Mouse (Mus musculus) intestine, embryonic 14.5 days (tissue): Measurements from ENCODE around the gene Troap. TPM values are rescaled to one million over a fixed set of nuclear protein-coding genes. Genes with fewer than 3 reads are reported as not detected.
A peak's percentile ranks its signal among the peaks of the same experiment; 100 is the strongest.

Experiments used
- ATAC-seq: fragments of 200-750 bp; cut with Nextera tagmentation; replicated peaks from 2 replicates; pipeline ENCODE4 v1.8.0; 2017; ENCODE audit warnings: low read depth, moderate number of reproducible peaks, moderate TSS enrichment, moderate library complexity; ENCODE audit not compliant: low FRiP score, low TSS enrichment
- DNase-seq: peaks from one replicate; pipeline ENCODE4 v3.0.0-alpha.2; 2018; ENCODE audit warnings: low spot score
- H3K27ac ChIP-seq: fragments of 300-500 bp; sonication (generic); 2 replicates; pipeline ENCODE4 v1.5.1; 2014; ENCODE audit warnings: low read depth, mild to moderate bottlenecking, control low read depth
- H3K27me3 ChIP-seq: fragments of 300-500 bp; sonication (generic); replicated peaks from 2 replicates; pipeline ENCODE4 v1.6.1; 2014; ENCODE audit warnings: low read length, control low read depth; ENCODE audit not compliant: control insufficient read depth, insufficient read depth
- H3K36me3 ChIP-seq: fragments of 300-500 bp; sonication (generic); 2 replicates; pipeline ENCODE4 v1.6.1; 2014; ENCODE audit warnings: low read length, control low read depth; ENCODE audit not compliant: control insufficient read depth, insufficient read depth
- H3K4me1 ChIP-seq: fragments of 300-500 bp; sonication (generic); replicated peaks from 2 replicates; pipeline ENCODE4 v1.6.1; 2014; ENCODE audit warnings: low read length, control low read depth, mixed read lengths; ENCODE audit not compliant: control insufficient read depth, insufficient read depth
- H3K4me2 ChIP-seq: fragments of 300-500 bp; sonication (generic); 2 replicates; pipeline ENCODE4 v1.6.1; 2014; ENCODE audit warnings: low read length
- H3K4me3 ChIP-seq: fragments of 300-500 bp; sonication (generic); 2 replicates; pipeline ENCODE4 v1.5.1; 2014; ENCODE audit warnings: low read depth, low read length, control low read depth, mixed read lengths
- H3K9ac ChIP-seq: fragments of 300-500 bp; sonication (generic); 2 replicates; pipeline ENCODE4 v1.6.1; 2014; ENCODE audit warnings: mild to moderate bottlenecking, low read length
- H3K9me3 ChIP-seq: fragments of 300-500 bp; sonication (generic); 2 replicates; pipeline ENCODE4 v1.6.1; 2016; ENCODE audit warnings: low read length, control low read depth; ENCODE audit not compliant: control insufficient read depth
- WGBS: fragments of 180-500 bp; shearing (Covaris S2); extraction: QIAGEN DNeasy Blood & Tissue Kit; methylation state at CpG from one replicate; pipeline ENCODE4 v1.1.7; 2014; 5-methylcytosine and 5-hydroxymethylcytosine counted together
- polyA plus RNA-seq: library from polyadenylated mRNA; unstranded; fragments of >200 nt; fragmentation: Nextera tagmentation; extraction: Ambion mirVana; gene quantifications from 2 replicates; pipeline ENCODE4 v1.2.1, GENCODE M21; 2014

Troap gene
- polyA plus RNA-seq, 1 experiment from 2014 or later: 25.4 TPM

DNA sequence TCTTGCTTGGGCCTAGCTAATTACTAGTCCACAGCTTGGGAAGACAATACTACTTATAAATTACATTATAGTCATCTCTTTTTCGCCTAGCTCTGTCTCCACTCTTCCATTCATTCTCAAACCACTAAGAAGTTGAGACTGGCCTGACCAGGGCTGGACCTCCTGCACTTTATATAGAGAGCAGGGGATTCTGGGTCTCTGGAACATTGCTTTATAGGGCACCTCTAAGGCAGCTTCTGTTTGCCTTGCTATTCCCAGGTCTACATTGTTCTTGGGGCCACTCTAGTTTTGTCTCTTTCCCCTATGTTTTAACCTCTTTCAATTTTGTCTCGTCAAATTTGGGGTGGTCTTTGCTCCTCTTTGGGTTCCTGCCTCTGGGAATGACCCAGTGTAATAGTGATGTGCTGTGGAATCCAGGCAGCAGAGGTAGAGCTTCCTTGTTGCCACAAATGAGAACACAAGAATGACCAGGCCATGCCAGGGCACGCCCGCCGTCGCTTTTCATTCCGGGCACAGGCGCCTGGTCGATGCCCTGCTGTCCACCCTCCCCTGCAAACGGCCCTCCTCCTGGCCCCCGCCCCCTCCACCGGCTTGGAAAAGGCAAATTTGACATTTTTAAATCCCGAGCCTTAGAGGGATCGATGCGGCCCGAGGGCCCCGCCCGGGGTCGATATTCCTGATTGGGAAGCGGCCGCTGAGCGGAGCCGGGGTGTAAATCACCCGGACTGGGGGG, 21.9 kb downstream of the Troap start:
- H3K27me3 ChIP-seq: peaks cover 86% of the 10 kb centered on the region
- H3K27ac ChIP-seq: no peak overlapping the region
- peak overlapping the region; percentile 35 for H3K4me3 ChIP-seq
- WGBS: 3% methylated on average over 24 of the region's 24 CpGs
- H3K9me3 ChIP-seq: no peaks in the 10 kb centered on the region
- no peak for DNase-seq
- peak overlapping the region; percentile 60 for H3K4me2 ChIP-seq
- peaks cover 22% of the 10 kb centered on the region for H3K4me1 ChIP-seq
- H3K36me3 ChIP-seq: no peaks in the 10 kb centered on the region
- no peak for ATAC-seq
- no peak overlapping the region for H3K9ac ChIP-seq

DNA sequence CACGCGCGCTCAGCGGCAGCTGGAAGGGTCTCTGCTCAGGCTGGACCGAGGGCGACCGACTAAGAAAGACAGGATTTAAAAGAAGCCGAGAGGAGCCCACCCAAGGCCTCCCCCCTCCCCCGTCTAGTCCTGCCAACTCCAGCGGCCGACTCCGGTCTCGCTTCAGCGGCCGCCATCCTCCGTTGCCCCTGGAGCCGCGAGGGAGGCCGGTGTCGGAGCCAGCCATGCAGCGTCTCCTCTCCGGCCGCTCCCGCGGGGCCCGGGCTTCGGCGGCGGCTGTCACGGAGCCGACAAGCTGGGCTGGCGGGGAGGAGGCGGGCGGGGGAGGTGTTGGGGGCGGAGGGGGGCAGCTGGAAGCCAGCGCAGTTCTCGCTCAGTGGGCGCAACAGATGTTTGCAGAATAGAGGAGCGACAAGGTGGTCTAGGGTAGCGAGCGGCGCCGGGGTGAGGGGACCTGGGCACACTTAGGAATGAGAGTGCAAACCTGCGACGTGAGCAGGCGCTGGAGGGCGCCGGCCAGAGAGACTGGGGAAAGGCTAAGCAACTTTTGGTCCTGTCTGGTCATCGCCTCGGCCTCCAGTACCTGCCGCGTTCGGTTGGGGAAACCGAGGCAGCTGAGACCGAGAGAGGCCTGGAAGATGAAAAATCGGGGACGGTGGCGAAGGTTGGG, 22.6 kb downstream of the Troap start:
- Histone ChIP-seq H3K36me3 (no peaks in the 10 kb centered on the region), H3K4me3 (peak overlapping the region; percentile 35), H3K4me2 (peak overlapping the region; percentile 60), H3K4me1 (peaks cover 22% of the 10 kb centered on the region), H3K9me3 (no peaks in the 10 kb centered on the region), H3K27me3 (peaks cover 78% of the 10 kb centered on the region), H3K9ac (no peak overlapping the region), H3K27ac (no peak overlapping the region)
- ATAC-seq: no peak
- under 1% methylated on average over 45 of the region's 58 CpGs for WGBS
- peak; percentile 81 for DNase-seq

DNA sequence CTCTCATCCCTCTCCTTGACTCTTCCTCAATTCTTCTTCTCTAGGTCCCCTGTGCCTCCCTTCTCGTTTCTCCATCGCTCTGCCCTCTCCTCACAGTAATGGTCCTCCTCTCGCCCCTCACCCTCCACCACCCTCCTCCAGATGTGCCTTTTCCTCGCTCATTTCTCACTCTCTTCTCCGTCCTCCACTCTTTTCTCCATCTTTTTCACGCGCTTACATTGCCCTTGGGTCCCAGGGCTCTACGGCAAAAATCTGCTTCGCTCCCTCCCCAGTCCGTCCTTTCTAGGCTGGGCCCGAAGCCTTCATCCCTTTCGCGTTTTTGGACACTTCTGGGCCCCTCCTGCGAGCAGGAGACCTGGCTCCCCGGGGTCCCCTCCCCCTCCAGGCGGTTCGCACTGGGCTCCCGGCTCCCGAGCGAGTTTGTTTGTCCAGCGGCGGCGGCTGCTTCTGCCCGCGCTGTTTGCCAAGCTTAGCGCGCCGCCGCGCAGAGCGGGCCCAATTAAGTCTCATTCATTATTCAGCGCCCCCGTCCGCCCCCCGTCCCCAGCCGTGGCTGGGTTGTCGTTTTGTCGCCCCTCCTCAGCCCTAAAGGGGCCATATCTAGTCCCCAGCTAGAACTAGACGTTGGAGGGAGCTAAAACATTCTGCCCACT, 23.6 kb downstream of the Troap start:
- ATAC-seq: no peak
- Histone ChIP-seq H3K4me1 (peaks cover 22% of the 10 kb centered on the region), H3K27ac (no peak overlapping the region), H3K27me3 (peaks cover 68% of the 10 kb centered on the region), H3K4me3 (peak overlapping the region; percentile 25), H3K4me2 (peak overlapping the region; percentile 60), H3K36me3 (no peaks in the 10 kb centered on the region), H3K9me3 (no peaks in the 10 kb centered on the region), H3K9ac (no peak overlapping the region)
- DNase-seq: peak; percentile 71
- under 1% methylated on average over 39 of the region's 39 CpGs for WGBS

DNA sequence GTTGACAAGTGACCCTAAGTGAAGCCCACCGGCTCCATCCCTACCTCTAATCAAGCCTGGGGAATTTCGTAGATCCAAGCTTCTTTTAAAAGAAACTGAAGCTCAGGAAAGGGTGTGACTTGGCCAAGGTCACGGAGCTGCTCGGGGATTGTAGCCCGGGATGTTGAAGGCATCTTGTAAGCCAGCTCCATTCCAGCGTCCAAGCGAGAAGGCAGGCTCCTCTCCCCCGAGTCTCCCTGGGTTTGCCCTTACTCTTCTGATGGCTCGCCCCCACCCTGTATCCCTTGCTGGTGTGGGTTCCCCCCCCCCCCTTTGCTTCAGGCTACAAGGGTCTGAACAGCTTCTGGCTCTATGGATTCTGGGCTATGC, 24.1 kb downstream of the Troap start:
- under 1% methylated on average over 9 of the region's 9 CpGs for WGBS
- peaks cover 63% of the 10 kb centered on the region for H3K27me3 ChIP-seq
- ATAC-seq: peak; percentile 17; the same call in 1 of the 2 replicates
- peak overlapping the region; percentile 25 for H3K4me3 ChIP-seq
- peak overlapping the region; percentile 60 for H3K4me2 ChIP-seq
- H3K9ac ChIP-seq: no peak overlapping the region
- H3K36me3 ChIP-seq: no peaks in the 10 kb centered on the region
- no peaks in the 10 kb centered on the region for H3K9me3 ChIP-seq
- no peak overlapping the region for H3K27ac ChIP-seq
- peak; percentile 78 for DNase-seq
- H3K4me1 ChIP-seq: peaks cover 22% of the 10 kb centered on the region

DNA sequence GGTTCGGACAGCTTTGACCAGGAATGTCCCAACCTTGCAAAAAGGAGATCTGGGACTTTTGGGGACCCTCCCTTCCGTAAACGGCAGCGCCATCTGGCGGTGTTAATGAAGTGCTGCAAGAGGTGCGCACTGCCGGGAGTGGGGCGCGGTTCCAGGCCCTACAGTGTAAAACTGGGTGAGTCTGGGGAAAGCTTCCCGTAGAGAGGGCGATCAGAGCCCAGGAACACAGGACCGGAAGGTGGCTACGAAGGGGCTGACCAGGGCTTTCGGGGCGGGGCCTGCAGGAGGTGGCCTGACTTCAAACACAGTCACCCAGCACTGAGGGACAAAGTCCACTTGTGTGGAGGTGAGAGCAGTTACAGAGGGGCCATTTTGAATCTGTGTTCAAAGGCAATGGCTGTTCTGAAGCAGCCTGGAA, 24.8 kb downstream of the Troap start:
- Histone ChIP-seq H3K9me3 (no peaks in the 10 kb centered on the region), H3K27me3 (peaks cover 58% of the 10 kb centered on the region), H3K4me1 (peaks cover 22% of the 10 kb centered on the region), H3K9ac (peak overlapping the region; percentile 23; the same call in 1 of the 2 replicates), H3K27ac (peak overlapping the region; percentile 71), H3K36me3 (no peaks in the 10 kb centered on the region), H3K4me3 (peak overlapping the region; percentile 15; the same call in 1 of the 2 replicates), H3K4me2 (peak overlapping the region; percentile 60)
- ATAC-seq (peak; percentile 88), DNase-seq (peak; percentile 88)
- WGBS: 3% methylated on average over 15 of the region's 15 CpGs

DNA sequence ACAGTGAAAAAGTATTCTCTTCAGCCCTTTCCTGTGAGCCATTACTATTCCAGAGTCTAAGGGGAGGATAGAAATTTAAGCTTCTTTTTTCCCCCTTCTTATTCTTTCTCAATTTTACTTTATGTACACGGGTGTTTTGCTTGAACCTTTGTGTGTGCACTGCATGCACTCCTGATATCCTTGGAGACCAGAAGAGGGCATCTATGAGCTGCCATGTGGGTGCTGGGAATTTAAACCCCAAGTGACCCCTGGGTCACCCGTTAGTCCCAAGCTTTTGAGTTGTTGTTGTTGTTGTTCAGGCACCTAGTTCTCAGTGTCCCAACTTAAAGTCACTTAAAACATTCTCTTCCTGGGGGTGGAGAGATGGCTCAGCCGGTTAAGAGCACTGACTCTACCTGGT, 25.6 kb downstream of the Troap start:
- Histone ChIP-seq H3K9me3 (no peaks in the 10 kb centered on the region), H3K4me1 (peaks cover 17% of the 10 kb centered on the region), H3K9ac (peak overlapping the region; percentile 23; the same call in 1 of the 2 replicates), H3K4me3 (peak overlapping the region; percentile 10; the same call in 1 of the 2 replicates), H3K27ac (no peak overlapping the region), H3K27me3 (peaks cover 51% of the 10 kb centered on the region), H3K36me3 (no peaks in the 10 kb centered on the region), H3K4me2 (peak overlapping the region; percentile 29; the same call in 1 of the 2 replicates)
- 53% methylated on average over 3 of the region's 3 CpGs for WGBS
- DNase-seq (no peak), ATAC-seq (no peak)

DNA sequence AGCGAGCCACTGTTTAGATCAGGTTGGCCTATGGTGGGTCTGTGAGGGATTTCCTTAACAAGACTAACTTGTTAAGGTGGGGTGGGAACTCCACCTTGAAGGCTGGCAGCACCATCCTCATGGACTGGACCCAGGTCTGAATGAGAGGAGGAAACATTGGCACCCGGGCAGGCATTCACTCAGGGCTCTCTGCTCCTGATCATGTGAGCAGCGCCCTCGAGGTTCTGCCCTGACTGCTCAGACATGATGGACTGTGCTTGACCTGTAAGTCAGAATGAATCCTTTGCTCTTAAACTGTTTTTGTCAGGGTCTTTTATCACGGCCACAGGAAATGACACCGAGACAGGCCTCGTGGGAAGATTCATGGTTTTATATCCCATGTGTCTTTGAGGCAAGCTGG, 30.9 kb downstream of the Troap start:
- 0 out of 2 replicates have a peak, but pooled peaks cover 2% of the 10 kb centered on the region for H3K9me3 ChIP-seq
- ATAC-seq: no peak
- no peaks in the 10 kb centered on the region for H3K4me1 ChIP-seq
- no peak overlapping the region for H3K4me2 ChIP-seq
- WGBS: 57% methylated on average over 7 of the region's 7 CpGs
- no peak for DNase-seq
- no peaks in the 10 kb centered on the region for H3K36me3 ChIP-seq
- no peak overlapping the region for H3K9ac ChIP-seq
- H3K27me3 ChIP-seq: no peaks in the 10 kb centered on the region
- H3K27ac ChIP-seq: no peak overlapping the region
- H3K4me3 ChIP-seq: no peak overlapping the region

DNA sequence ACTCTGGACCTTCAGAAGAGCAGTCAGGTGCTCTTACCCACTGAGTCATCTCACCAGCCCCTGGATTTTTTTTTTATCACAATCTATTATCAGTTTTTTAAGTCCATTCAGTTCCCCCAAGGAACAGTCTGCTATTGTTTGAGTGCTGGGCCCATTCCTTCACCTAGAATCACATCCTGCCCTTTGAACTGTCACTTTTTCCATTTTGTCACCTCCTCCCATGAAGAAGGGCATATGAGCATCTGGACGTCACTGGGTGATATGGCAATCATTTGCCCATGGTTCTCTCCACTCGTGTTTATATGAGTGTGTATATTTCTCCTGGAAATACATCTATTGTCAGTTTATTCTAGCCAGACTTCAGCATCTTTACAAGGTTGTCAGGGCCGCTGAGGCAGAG, 33.5 kb downstream of the Troap start:
- Histone ChIP-seq H3K4me1 (no peaks in the 10 kb centered on the region), H3K4me3 (no peak overlapping the region), H3K4me2 (no peak overlapping the region), H3K27ac (no peak overlapping the region), H3K9me3 (0 out of 2 replicates have a peak, but pooled peaks cover 2% of the 10 kb centered on the region), H3K36me3 (no peaks in the 10 kb centered on the region), H3K9ac (no peak overlapping the region), H3K27me3 (no peaks in the 10 kb centered on the region)
- no peak for DNase-seq
- ATAC-seq: no peak
- WGBS: 71% methylated on average over 3 of the region's 3 CpGs
